Mouse (Mus musculus): ENCODE data around the gene B2m.

DNA sequence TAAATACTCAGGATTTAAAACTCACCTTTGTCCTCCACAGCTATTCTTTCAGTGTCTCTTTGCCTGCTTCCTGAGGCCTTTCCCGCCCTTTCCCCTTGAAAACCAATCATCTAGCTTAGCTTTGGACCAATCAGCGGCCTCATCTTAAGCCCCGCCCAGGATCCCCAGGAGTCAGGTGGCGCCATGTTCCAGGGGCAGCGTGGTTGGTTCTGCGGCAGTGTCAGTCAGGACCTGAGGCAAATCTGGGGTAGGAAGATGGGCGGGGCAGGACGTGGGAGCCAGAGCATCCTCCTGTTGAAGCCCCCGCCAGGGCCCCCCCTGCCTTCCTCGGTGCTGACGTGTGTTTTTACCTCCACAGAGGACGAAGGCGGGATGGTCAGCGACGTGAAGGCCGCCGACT, 38.6 kb downstream of the B2m start, which contains the start of the genes Patl2 and Terb2:
- TF ChIP-seq CTCF (IDR thresholded peaks at IDR 0.05; ENCODE audit: control insufficient read depth, insufficient read depth, insufficient read length) (no peak), FOSL1 (IDR thresholded peaks at IDR 0.05; ENCODE audit: insufficient read depth, low read length, poor library complexity, severe bottlenecking) (no peak), MAX (IDR thresholded peaks at IDR 0.05) (no peak), MYOG (IDR thresholded peaks at IDR 0.05; ENCODE audit: control insufficient read depth, extremely low read depth, insufficient read length) (no peak), MYOD1 (IDR thresholded peaks at IDR 0.05; ENCODE audit: control insufficient read depth, insufficient read length, low read depth) (no peak)
